Mouse (Mus musculus) CH12.LX (cell line): Measurements from ENCODE around the gene Akp3.

ENCODE experiments used
- CHD2 ChIP-seq: IDR thresholded peaks from 2 replicates; pipeline ENCODE4 v1.6.1; 2011; ENCODE audit warnings: low read length, improper control_type of control experiment
- EP300 ChIP-seq: IDR thresholded peaks from 2 replicates; pipeline ENCODE4 v1.6.1; 2011; ENCODE audit warnings: low read length, improper control_type of control experiment
- MAZ ChIP-seq: IDR thresholded peaks from 2 replicates; pipeline ENCODE4 v1.6.1; 2012; ENCODE audit warnings: low read depth, mild to moderate bottlenecking, inconsistent platforms, low read length, improper control_type of control experiment, moderate library complexity
- MEF2A ChIP-seq: IDR thresholded peaks from 2 replicates; pipeline ENCODE4 v1.6.1; 2014; ENCODE audit warnings: low read depth, mild to moderate bottlenecking, inconsistent platforms, low read length, improper control_type of control experiment, borderline replicate concordance
- MXI1 ChIP-seq: IDR thresholded peaks from 2 replicates; pipeline ENCODE4 v1.6.1; 2011; ENCODE audit warnings: mild to moderate bottlenecking, low read depth, low read length, improper control_type of control experiment
- PAX5 ChIP-seq: IDR thresholded peaks from 2 replicates; pipeline ENCODE4 v1.6.1; 2012; ENCODE audit warnings: low read length, inconsistent platforms, mixed read lengths
- ZC3H11A ChIP-seq: IDR thresholded peaks from 2 replicates; pipeline ENCODE4 v1.6.1; 2012; ENCODE audit warnings: low read depth, mild to moderate bottlenecking, inconsistent platforms, low read length, improper control_type of control experiment

DNA sequence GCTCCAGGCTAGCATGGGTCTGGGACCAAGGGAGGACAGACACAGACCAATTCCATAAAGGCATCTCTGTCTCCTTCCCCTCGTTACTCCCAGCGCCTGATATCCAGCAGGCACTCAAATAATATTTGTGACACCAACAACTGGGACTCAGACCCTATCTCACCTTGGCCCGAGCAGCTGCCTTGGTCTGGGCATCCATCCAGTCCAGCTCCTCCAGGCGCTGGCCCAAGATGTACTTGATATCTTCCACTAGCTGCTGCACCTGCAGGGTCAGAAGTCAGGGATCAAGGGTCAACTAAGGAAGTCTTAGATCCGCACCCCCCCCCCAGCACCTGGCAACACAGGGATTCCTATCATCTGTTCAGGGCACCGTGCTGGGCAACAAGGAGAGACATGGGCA lies 26.5 kb downstream of the Akp3 start:
- TF ChIP-seq ZC3H11A, result no peak
- TF ChIP-seq PAX5, result no peak
- no peak for TF ChIP-seq MEF2A
- TF ChIP-seq EP300, result no peak
- TF ChIP-seq MXI1, result no peak
- no peak for TF ChIP-seq MAZ
- TF ChIP-seq CHD2, result no peak
